Mouse (Mus musculus): ENCODE data around the gene E2f4. TPM values are rescaled to one million over a fixed set of nuclear protein-coding genes. Genes with fewer than 3 reads are reported as not detected.

The E2f4 gene
- polyA plus RNA-seq, 1 experiment = 65.6 TPM

GRCm38 (mm10) chr8:105353583-105354135, 56.2 kb downstream of the E2f4 start:
- H3K27ac ChIP-seq (ENCODE audit: insufficient read depth, low read length) = no peak overlapping the region
- no peak for TF ChIP-seq POLR2A (IDR thresholded peaks at IDR 0.05; ENCODE audit: extremely low read depth, insufficient read depth, low read length)
- TF ChIP-seq CTCF (IDR thresholded peaks at IDR 0.05; ENCODE audit: extremely low read depth, insufficient read depth, low read length) = no peak
- no peaks in the 10 kb centered on the region for H3K4me1 ChIP-seq (ENCODE audit: control insufficient read depth, insufficient read depth, low read length)
- H3K4me3 ChIP-seq (ENCODE audit: insufficient read depth, low read length) = no peak overlapping the region

GRCm38 (mm10) chr8:105354549-105354948, 57.1 kb downstream of the E2f4 start:
- no peak overlapping the region for H3K27ac ChIP-seq (ENCODE audit: insufficient read depth, low read length)
- no peaks in the 10 kb centered on the region for H3K4me1 ChIP-seq (ENCODE audit: control insufficient read depth, insufficient read depth, low read length)
- no peak for TF ChIP-seq POLR2A (IDR thresholded peaks at IDR 0.05; ENCODE audit: extremely low read depth, insufficient read depth, low read length)
- TF ChIP-seq CTCF (IDR thresholded peaks at IDR 0.05; ENCODE audit: extremely low read depth, insufficient read depth, low read length) = no peak
- no peak overlapping the region for H3K4me3 ChIP-seq (ENCODE audit: insufficient read depth, low read length)

Other genes with a start within 250 kb of the E2f4 start
- not detected in 2 replicates for gene Ces3a, start 249.1 kb upstream of the E2f4 start, polyA plus RNA-seq (2012; rRNA removed)
- gene Ces3b, start 213.9 kb upstream of the E2f4 start, polyA plus RNA-seq (2012; rRNA removed) = not detected in 2 replicates
- gene Ces4a, start 165.9 kb upstream of the E2f4 start, polyA plus RNA-seq (2012; rRNA removed) = not detected in 2 replicates
- gene Cbfb, start 127.0 kb upstream of the E2f4 start, polyA plus RNA-seq (2012; rRNA removed) = 17.7 and 18.5 TPM in 2 replicates
- 39.4 and 39.5 TPM in 2 replicates for gene D230025D16Rik, start 72.5 kb upstream of the E2f4 start, polyA plus RNA-seq (2012; rRNA removed)
- gene B3gnt9, start 42.5 kb upstream of the E2f4 start, polyA plus RNA-seq (2012; rRNA removed) = 5.2 and 5.5 TPM in 2 replicates
- 7.6 and 8.3 TPM in 2 replicates for gene Tradd, start 33.1 kb upstream of the E2f4 start, polyA plus RNA-seq (2012; rRNA removed)
- gene Fbxl8, start 33.0 kb upstream of the E2f4 start, polyA plus RNA-seq (2012; rRNA removed) = 2.0 and 2.2 TPM in 2 replicates
- gene Hsf4, start 27.9 kb upstream of the E2f4 start, polyA plus RNA-seq (2012; rRNA removed) = 25.1 and 29.2 TPM in 2 replicates
- gene Nol3, start 21.5 kb upstream of the E2f4 start, polyA plus RNA-seq (2012; rRNA removed) = 14.3 and 15.5 TPM in 2 replicates
- 24.3 and 26.3 TPM in 2 replicates for gene 4931428F04Rik, start 7.8 kb upstream of the E2f4 start, polyA plus RNA-seq (2012; rRNA removed)
- 1.4 and 1.9 TPM in 2 replicates for gene Exoc3l, start 1.6 kb upstream of the E2f4 start, polyA plus RNA-seq (2012; rRNA removed)
- 2.4 and 2.9 TPM in 2 replicates for gene Elmo3, start 7.9 kb downstream of the E2f4 start, polyA plus RNA-seq (2012; rRNA removed)
- 3.7 and 4.3 TPM in 2 replicates for gene Lrrc29, start 28.6 kb downstream of the E2f4 start, polyA plus RNA-seq (2012; rRNA removed)
- gene Tmem208, start 28.7 kb downstream of the E2f4 start, polyA plus RNA-seq (2012; rRNA removed) = 71.5 and 78.1 TPM in 2 replicates
- 3.4 and 3.5 TPM in 2 replicates for gene Fhod1, start 50.3 kb downstream of the E2f4 start, polyA plus RNA-seq (2012; rRNA removed)
- 33.7 and 33.8 TPM in 2 replicates for gene Slc9a5, start 51.2 kb downstream of the E2f4 start, polyA plus RNA-seq (2012; rRNA removed)
- 3.0 and 3.2 TPM in 2 replicates for gene Plekhg4, start 75.6 kb downstream of the E2f4 start, polyA plus RNA-seq (2012; rRNA removed)
- gene Kctd19, start 115.8 kb downstream of the E2f4 start, polyA plus RNA-seq (2012; rRNA removed) = not detected in 2 replicates
- gene Lrrc36, start 115.9 kb downstream of the E2f4 start, polyA plus RNA-seq (2012; rRNA removed) = 0.64 and 0.94 TPM in 2 replicates
- 77.9 and 93.2 TPM in 2 replicates for gene Tppp3, start 173.9 kb downstream of the E2f4 start, polyA plus RNA-seq (2012; rRNA removed)
- gene Zdhhc1, start 199.2 kb downstream of the E2f4 start, polyA plus RNA-seq (2012; rRNA removed) = 63.6 and 66.2 TPM in 2 replicates
- not detected in 2 replicates for gene Hsd11b2, start 221.1 kb downstream of the E2f4 start, polyA plus RNA-seq (2012; rRNA removed)